ENCODE assay signal across 20 mouse cellular contexts in the genomic region with DNA sequence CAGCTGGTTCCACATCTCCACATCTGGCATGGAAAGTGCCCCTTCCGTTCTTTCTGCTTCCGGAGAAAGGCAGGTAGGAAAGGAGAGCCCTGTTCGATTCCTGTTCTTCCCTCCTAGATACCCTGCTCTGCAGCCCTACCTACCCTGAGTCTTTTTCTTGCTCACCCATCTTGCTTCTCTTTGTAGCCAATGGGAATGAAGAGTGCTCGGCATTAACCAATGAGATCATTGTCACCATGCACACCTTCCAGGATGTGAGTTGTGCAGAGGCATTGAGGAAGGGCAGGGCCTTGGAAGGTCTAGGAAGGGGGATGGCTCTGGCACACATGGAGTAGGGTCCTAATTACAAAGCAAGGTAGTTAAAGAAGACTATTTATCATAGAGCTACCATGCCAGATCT.
DNase-seq lines count a peak whose midpoint lies in the region.
"Had no signal": no experiment of that assay in that cellular context is flagged by ENCODE, and none has a peak within 500 bp of the region (broad histone marks: within the 10 kb centered on the region; RNA-seq: fewer than 3 reads in every experiment).

No protein-coding gene starts in this region.

- no peaks in the 10 kb centered on the region for H3K27me3 ChIP-seq in splenic B cell, adult 2 months (ENCODE audit: control insufficient read depth, insufficient read depth, low read length, poor library complexity, severe bottlenecking)

- peak; percentile 25 for DNase-seq in CD4-positive helper T cell, adult 2 months (ENCODE audit: low read depth, low spot score)
- DNase-seq in CD4-positive, CD25-positive, alpha-beta regulatory T cell, adult 2 months (ENCODE audit: low read depth, low spot score), result peak; percentile 72
- DNase-seq in induced T-regulatory cell, adult 2 months (ENCODE audit: low read depth), result peak; percentile 54
- DNase-seq in splenic B cell, adult 2 months (ENCODE audit: low read depth, low spot score), result peak; percentile 25
- no peak for DNase-seq in layer of hippocampus, adult 9-10 months (ENCODE audit: low spot score)
- no peak for DNase-seq in kidney, postnatal 10 days
- DNase-seq: adrenal gland, adult 2 months; adrenal gland, postnatal 14 days; cerebellum, adult 11-12 months; cerebellum, adult 8-10 months; cerebellum, postnatal 10 days; cerebellum, postnatal 36 days; gastrocnemius, postnatal 10 days; gastrocnemius, postnatal 36 days; heart, adult 2 months; heart, postnatal 14 days; heart, postnatal 4 days had no signal

- no peaks in the 10 kb centered on the region for H3K36me3 ChIP-seq in splenic B cell, adult 2 months (ENCODE audit: control insufficient read depth, insufficient read depth, low read length, poor library complexity, severe bottlenecking)
- H3K36me3 ChIP-seq: forebrain, embryonic 10.5 days; heart, embryonic 10.5 days; heart, embryonic 13.5 days had no signal

Comparison
In these comparisons a context has a peak if more than half of its experiments do, and no peak if none do; other contexts are left out.
1. DNase-seq: peak in CD4-positive helper T cell, adult 2 months (single experiment), CD4-positive, CD25-positive, alpha-beta regulatory T cell, adult 2 months (single experiment), induced T-regulatory cell, adult 2 months (single experiment) and splenic B cell, adult 2 months (single experiment); none in layer of hippocampus, adult 9-10 months (single experiment) and kidney, postnatal 10 days (single experiment).